Mouse (Mus musculus): ENCODE data around the gene Idh1. TPM values are rescaled to one million over a fixed set of nuclear protein-coding genes. Genes with fewer than 3 reads are reported as not detected.

Gene Idh1
- polyA plus RNA-seq, 1 experiment from 2014 or later: 295 TPM

Other genes starting within 250 kb of the Idh1 start
- gene Plekhm3, start 229.7 kb downstream of the Idh1 start, polyA plus RNA-seq (2016; fragmentation: Nextera tagmentation; extraction: Ambion mirVana): 7.3 and 7.6 TPM in 2 replicates
- gene Akr1cl, start 153.7 kb downstream of the Idh1 start, polyA plus RNA-seq (2016; fragmentation: Nextera tagmentation; extraction: Ambion mirVana): 0.15 and 0.42 TPM in 2 replicates
- 0.46 and 1.2 TPM in 2 replicates for gene Cryge, start 135.4 kb downstream of the Idh1 start, polyA plus RNA-seq (2016; fragmentation: Nextera tagmentation; extraction: Ambion mirVana)
- gene Crygd, start 123.0 kb downstream of the Idh1 start, polyA plus RNA-seq (2016; fragmentation: Nextera tagmentation; extraction: Ambion mirVana): not detected in 2 replicates
- 0.24 TPM in 1 of 2 replicates, not detected in the other for gene Crygc, start 112.8 kb downstream of the Idh1 start, polyA plus RNA-seq (2016; fragmentation: Nextera tagmentation; extraction: Ambion mirVana)
- gene Crygb, start 104.2 kb downstream of the Idh1 start, polyA plus RNA-seq (2016; fragmentation: Nextera tagmentation; extraction: Ambion mirVana): not detected in 2 replicates
- gene Cryga, start 83.1 kb downstream of the Idh1 start, polyA plus RNA-seq (2016; fragmentation: Nextera tagmentation; extraction: Ambion mirVana): not detected in 2 replicates
- gene Gm28845, start 66.9 kb downstream of the Idh1 start, polyA plus RNA-seq (2016; fragmentation: Nextera tagmentation; extraction: Ambion mirVana): 0.19 TPM in 1 of 2 replicates, not detected in the other
- gene D630023F18Rik, start 63.3 kb downstream of the Idh1 start, polyA plus RNA-seq (2016; fragmentation: Nextera tagmentation; extraction: Ambion mirVana): 0.16 TPM in 1 of 2 replicates, not detected in the other
- 10.5 and 13.7 TPM in 2 replicates for gene Pikfyve, start 183 bp upstream of the Idh1 start, polyA plus RNA-seq (2016; fragmentation: Nextera tagmentation; extraction: Ambion mirVana)
- 0.10 and 0.25 TPM in 2 replicates for gene Pth2r, start 95.6 kb upstream of the Idh1 start, polyA plus RNA-seq (2016; fragmentation: Nextera tagmentation; extraction: Ambion mirVana)

Data from midbrain, embryonic 10.5 days (tissue).